ENCODE assay signal across 9 mouse cellular contexts in the genomic region with DNA sequence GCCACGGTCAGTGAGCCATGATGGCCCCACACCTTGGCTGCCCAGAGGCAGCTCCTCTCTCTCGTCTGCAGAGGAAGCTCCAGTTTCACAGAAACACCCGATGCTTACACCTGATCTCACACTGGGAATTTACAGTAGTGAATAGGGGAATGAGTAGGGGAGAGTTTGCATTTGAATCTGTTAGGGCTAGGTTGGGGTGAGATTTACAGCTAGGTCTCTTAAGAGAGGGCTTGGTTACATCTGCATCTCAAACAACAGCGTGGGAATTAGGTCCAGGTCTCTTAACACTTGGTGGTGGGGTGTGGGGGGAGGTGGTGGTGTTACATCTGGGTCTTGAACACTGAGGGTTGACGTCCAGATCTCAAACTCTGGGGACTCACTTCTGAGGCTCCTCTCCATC.
A peak's percentile ranks its signal among the peaks of the same experiment; 100 is the strongest.
DNase-seq lines count a peak whose midpoint lies in the region; ATAC-seq lines count a peak whose summit lies in the region.
"Had no signal": no experiment of that assay in that cellular context is flagged by ENCODE, and none has a peak within 500 bp of the region (broad histone marks: within the 10 kb centered on the region; RNA-seq: fewer than 3 reads in every experiment).

No protein-coding gene starts in this region.

- peaks cover 39% of the 10 kb centered on the region for H3K4me1 ChIP-seq in kidney, embryonic 16.5 days (ENCODE audit: insufficient read depth, low read length)
- H3K4me1 ChIP-seq in embryonic facial prominence, embryonic 11.5 days (ENCODE audit: control insufficient read depth, insufficient read depth, low read length) = peaks cover 9% of the 10 kb centered on the region
- peaks cover 44% of the 10 kb centered on the region for H3K4me1 ChIP-seq in hindbrain, embryonic 12.5 days
- peaks cover 43% of the 10 kb centered on the region for H3K4me1 ChIP-seq in midbrain, embryonic 15.5 days

- no peaks in the 10 kb centered on the region for H3K36me3 ChIP-seq in kidney, embryonic 16.5 days (ENCODE audit: insufficient read depth, low read length)
- H3K36me3 ChIP-seq in embryonic facial prominence, embryonic 11.5 days (replicated peaks; ENCODE audit: control insufficient read depth, insufficient read depth, low read depth, low read length) = no peaks in the 10 kb centered on the region
- no peaks in the 10 kb centered on the region for H3K36me3 ChIP-seq in hindbrain, embryonic 12.5 days
- no peaks in the 10 kb centered on the region for H3K36me3 ChIP-seq in midbrain, embryonic 15.5 days (replicated peaks)

- no peaks in the 10 kb centered on the region for H3K9me3 ChIP-seq in kidney, embryonic 16.5 days (ENCODE audit: low read length)
- no peaks in the 10 kb centered on the region for H3K9me3 ChIP-seq in embryonic facial prominence, embryonic 11.5 days (replicated peaks; ENCODE audit: control insufficient read depth, low read length)
- no peaks in the 10 kb centered on the region for H3K9me3 ChIP-seq in hindbrain, embryonic 12.5 days (replicated peaks)
- no peaks in the 10 kb centered on the region for H3K9me3 ChIP-seq in midbrain, embryonic 15.5 days

- no peak for DNase-seq in kidney, adult 8-10 months
- DNase-seq in embryonic facial prominence, embryonic 11.5 days (ENCODE audit: low spot score) = no peak
- no peak for DNase-seq in MN1 (ENCODE audit: low spot score)
- no peak for DNase-seq in ovary, postnatal 14 days (ENCODE audit: low spot score)
- no peak for DNase-seq in adipocyte (ENCODE audit: low spot score)

- no peaks in the 10 kb centered on the region for H3K27me3 ChIP-seq in kidney, embryonic 16.5 days (ENCODE audit: insufficient read depth, low read length)
- no peaks in the 10 kb centered on the region for H3K27me3 ChIP-seq in embryonic facial prominence, embryonic 11.5 days (ENCODE audit: control insufficient read depth, insufficient read depth, low read length)
- no peaks in the 10 kb centered on the region for H3K27me3 ChIP-seq in hindbrain, embryonic 12.5 days
- no peaks in the 10 kb centered on the region for H3K27me3 ChIP-seq in midbrain, embryonic 15.5 days (replicated peaks)

- 19% methylated on average over 5 of the region's 5 CpGs for WGBS in kidney, embryonic 16.5 days
- 13% methylated on average over 5 of the region's 5 CpGs for WGBS in embryonic facial prominence, embryonic 11.5 days
- WGBS in hindbrain, embryonic 12.5 days = 20% methylated on average over 5 of the region's 5 CpGs
- WGBS in midbrain, embryonic 15.5 days = 32% methylated on average over 5 of the region's 5 CpGs

- ATAC-seq in kidney, embryonic 16.5 days (ENCODE audit: low FRiP score, low TSS enrichment) = no peak
- ATAC-seq in embryonic facial prominence, embryonic 11.5 days (replicated peaks; ENCODE audit: insufficient number of reproducible peaks, low FRiP score, low TSS enrichment, low read depth) = no peak
- 0 out of 2 replicates have a peak, but pooled peaks have one; percentile 1 for ATAC-seq in hindbrain, embryonic 12.5 days (ENCODE audit: low FRiP score)
- no peak; the same call in 1 of the 2 replicates for ATAC-seq in midbrain, embryonic 15.5 days (replicated peaks)

- peak overlapping the region; percentile 51; the same call in 1 of the 2 replicates for H3K4me2 ChIP-seq in kidney, embryonic 16.5 days (replicated peaks; ENCODE audit: low read depth, low read length)
- peak overlapping the region; percentile 34 for H3K4me2 ChIP-seq in embryonic facial prominence, embryonic 11.5 days (ENCODE audit: low read depth, low read length)
- H3K4me2 ChIP-seq in hindbrain, embryonic 12.5 days (replicated peaks) = peak overlapping the region; percentile 45; the same call in 1 of the 2 replicates
- H3K4me2 ChIP-seq in midbrain, embryonic 15.5 days = no peak overlapping the region

- H3K4me3 ChIP-seq in kidney, embryonic 16.5 days (ENCODE audit: low read length) = no peak overlapping the region
- no peak overlapping the region for H3K4me3 ChIP-seq in embryonic facial prominence, embryonic 11.5 days (ENCODE audit: low read depth, low read length)
- H3K4me3 ChIP-seq in hindbrain, embryonic 12.5 days = no peak overlapping the region
- no peak overlapping the region for H3K4me3 ChIP-seq in midbrain, embryonic 15.5 days

- peak overlapping the region; percentile 33; the same call in 1 of the 2 replicates for H3K9ac ChIP-seq in kidney, embryonic 16.5 days (replicated peaks; ENCODE audit: low read length)
- H3K9ac ChIP-seq in embryonic facial prominence, embryonic 11.5 days (replicated peaks; ENCODE audit: low read length) = no peak overlapping the region; the same call in 1 of the 2 replicates
- H3K9ac ChIP-seq in hindbrain, embryonic 12.5 days = no peak overlapping the region; the same call in 1 of the 2 replicates
- no peak overlapping the region for H3K9ac ChIP-seq in midbrain, embryonic 15.5 days
- H3K9ac ChIP-seq: liver, embryonic 14.5 days had no signal

- peak overlapping the region; percentile 98 for H3K27ac ChIP-seq in kidney, embryonic 16.5 days (ENCODE audit: low read length)
- H3K27ac ChIP-seq in embryonic facial prominence, embryonic 11.5 days (replicated peaks; ENCODE audit: low read depth, low read length) = peak overlapping the region; percentile 95
- peak overlapping the region; percentile 87 for H3K27ac ChIP-seq in hindbrain, embryonic 12.5 days
- H3K27ac ChIP-seq in midbrain, embryonic 15.5 days = peak overlapping the region; percentile 76
- H3K27ac ChIP-seq: liver, embryonic 14.5 days had no signal
